Mouse (Mus musculus): ENCODE results near the gene Uck2.

Gene Uck2

GRCm38 (mm10) chr1:167211979-167212614 lies 73.0 kb downstream of the Uck2 start:
- DNase-seq (ENCODE audit: low spot score) = peak; percentile 50

- DNase-seq (ENCODE audit: low spot score) = no peak
Measured at GRCm38 (mm10) chr1:167208816-167209215, 76.3 kb downstream of the Uck2 start.

GRCm38 (mm10) chr1:167205177-167205750 lies 79.9 kb downstream of the Uck2 start:
- DNase-seq (ENCODE audit: low spot score) = no peak

GRCm38 (mm10) chr1:167204421-167204820 lies 80.7 kb downstream of the Uck2 start:
- DNase-seq (ENCODE audit: low spot score) = no peak

GRCm38 (mm10) chr1:167194766-167195165 lies 90.4 kb downstream of the Uck2 start:
- no peak for DNase-seq (ENCODE audit: low spot score)

GRCm38 (mm10) chr1:167187791-167188190 lies 97.3 kb downstream of the Uck2 start:
- DNase-seq (ENCODE audit: low spot score) = no peak

- DNase-seq (ENCODE audit: low spot score) = no peak
Measured at GRCm38 (mm10) chr1:167181919-167182616, 103.1 kb downstream of the Uck2 start.

Data from c-Kit-positive CD71-positive TER-119-positive erythroid progenitor cells, embryonic 14.5 days (primary cell).